Mouse (Mus musculus) lung, postnatal 14 days (tissue): ENCODE measurements around the gene Piwil4.
A peak's percentile ranks its signal among the peaks of the same experiment; 100 is the strongest.

ENCODE experiments used
- DNase-seq: peaks from one replicate; pipeline ENCODE4 v3.0.0; 2021

Gene Piwil4

DNA sequence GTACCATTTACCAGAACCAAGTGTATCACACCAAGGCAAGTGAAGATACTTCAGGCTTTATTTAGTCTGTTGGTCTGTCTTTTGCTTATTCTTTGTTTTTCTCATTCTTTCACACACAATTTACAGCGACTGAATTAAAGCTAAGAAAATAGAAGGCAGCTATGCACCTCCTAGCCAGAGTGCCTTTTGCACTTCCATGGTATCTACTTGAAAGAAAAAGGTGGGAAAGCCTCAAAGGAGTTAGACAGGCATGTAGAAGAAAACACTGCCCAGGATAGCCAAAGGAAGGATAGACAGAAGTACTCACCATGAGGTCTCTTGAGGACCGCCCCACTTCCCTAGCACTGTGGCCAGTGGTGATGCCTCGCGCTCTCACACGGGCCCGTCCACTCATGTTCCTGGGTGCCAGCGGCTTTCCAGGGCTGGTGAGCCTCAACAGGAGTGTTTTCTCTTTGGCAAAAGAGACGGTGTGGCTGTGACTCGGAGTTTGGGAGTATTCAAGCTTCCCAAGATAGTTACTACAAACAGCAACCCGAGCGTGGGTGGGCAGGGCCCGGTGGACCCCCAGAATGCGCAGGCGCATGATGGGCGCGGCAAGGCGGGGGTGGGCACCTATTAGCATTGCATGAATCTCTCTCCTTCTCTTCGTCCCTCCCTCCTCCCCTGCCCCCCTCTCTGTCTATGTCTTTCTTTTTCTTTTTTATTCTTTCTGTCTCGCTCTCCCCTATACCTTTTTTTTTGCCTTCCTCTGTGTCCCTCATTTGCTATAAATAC is at the start of gene Piwil4:
Gene Piwil4, minus strand, starts transcription at position 583 of the 774 bp plus-strand sequence.
- DNase-seq = no peak

DNA sequence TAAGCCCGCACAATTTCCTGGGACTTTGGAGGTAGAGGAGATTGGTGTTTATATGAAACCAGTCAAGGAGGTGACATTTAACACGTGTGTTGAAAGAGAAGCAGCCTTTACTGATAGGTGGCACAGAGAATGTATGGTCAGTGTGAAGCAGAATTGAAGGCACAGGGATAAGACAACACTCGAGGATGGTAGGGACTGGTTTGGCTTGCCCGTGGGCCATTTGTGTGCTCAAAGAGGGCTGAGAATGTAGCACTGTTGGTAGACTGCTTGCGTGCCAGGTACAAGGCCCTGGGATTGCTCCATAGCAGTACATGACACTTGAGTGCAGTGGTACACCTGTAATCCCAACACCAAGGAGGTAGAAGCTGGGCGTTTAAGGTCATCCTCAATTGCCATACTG is 46.8 kb upstream of the Piwil4 start:
- no peak for DNase-seq

DNA sequence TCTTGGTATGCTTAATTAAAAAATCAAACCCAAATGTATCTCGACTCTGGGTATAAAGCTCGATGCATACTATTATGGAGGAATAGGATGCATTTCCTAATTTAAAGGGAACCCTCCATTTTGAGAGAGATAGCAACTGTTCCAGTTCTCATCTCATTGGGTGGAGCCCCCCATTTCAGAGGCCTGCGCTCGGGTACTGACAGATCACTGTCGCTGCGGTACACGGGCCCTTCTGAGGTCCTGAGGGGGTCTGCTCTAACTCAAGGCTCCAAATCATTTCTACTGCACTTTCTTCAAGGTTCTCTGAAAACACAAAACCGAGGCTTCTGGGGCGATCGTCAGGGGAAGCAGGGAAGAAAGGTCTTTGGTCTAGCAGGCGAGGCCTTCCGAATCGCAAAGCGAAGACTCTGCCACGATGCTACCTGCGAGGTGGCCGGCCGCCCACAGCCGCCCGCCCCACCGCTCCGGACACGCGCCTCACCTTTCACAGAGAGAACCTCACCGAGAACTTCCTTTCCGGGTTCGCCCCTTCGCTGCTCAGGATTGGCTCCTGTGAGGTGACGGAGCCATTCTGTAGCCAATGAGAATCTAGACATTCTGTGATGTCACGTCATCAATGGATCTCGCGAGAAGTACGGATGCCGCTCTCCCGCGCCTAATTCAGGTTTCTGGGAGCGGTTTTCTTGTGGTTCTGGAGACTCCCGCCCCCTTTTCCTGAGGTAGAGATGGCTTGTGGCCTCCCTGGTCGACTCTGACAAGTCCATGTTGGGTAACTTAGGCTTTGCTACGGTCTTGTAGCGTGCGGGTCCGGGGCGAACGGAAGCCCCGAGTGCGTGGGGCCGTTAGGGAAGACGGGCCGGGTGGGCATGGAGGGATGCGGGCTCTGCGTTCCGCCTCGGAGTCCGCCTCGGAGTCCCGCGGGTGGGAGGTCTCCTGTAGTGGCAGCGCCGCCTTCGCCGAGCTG is 43.8 kb upstream of the Piwil4 start, which contains the start of the genes Mre11a and Ankrd49:
Gene Mre11a, plus strand, starts transcription at position 616 of the 964 bp plus-strand sequence.
Gene Ankrd49, minus strand, starts transcription at position 818 of the 964 bp plus-strand sequence.
- peak; percentile 95 for DNase-seq

DNA sequence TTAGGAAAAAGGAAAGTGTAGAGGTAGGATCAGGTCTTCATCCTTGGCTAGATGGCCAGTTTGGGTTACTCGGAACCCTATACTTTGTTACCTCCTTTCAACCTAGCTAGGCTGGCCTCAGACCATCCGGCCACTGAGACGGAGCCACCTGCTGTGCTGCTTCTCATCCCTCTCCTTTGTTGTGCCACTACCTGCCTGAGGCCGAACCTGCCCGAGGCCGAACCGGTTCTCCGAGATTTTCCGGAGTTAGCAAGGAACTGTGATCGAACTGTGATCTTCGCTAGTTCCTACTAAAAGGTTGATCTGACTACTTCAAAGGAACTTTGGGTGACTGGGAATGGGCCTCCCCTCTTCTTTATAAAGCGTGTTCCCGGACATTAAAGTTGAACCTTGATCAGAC is 37.8 kb upstream of the Piwil4 start:
- DNase-seq = no peak

DNA sequence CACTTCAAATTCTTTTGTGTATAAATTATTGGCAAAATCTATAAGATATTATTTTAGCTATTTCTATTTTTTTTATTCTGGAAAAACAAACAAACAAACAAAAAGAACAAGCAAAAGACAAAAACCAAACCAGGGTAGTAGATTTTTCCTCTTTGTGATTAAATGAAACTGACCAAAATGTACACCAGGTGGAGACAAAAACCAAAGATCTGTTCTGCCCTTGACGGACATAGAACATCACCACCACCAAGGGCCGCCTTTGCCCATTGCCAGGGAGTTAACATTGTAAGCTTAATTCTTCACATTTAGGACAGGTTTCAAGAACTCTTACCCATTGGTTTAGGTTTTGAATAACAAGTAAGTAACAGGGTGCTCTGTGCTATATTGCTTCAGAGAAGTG is 33.3 kb upstream of the Piwil4 start:
- DNase-seq = no peak

DNA sequence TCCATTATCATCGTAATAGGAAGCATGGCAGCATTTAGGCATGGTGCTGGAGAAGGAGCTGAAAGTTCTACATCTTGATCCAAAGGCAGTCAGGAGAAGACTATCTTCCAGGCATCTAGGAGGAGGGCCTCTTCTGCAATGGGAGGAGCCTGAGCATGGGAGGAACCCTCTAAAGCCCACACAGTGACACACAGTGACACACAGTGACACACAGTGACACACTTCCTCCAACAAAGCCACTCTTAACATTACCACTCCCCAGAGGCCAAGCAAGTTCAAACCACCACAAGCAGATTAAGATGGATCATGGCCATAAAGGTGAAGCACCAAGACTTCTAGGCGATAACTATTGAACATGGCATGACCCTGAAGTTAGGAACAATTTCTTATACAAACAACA is 31.5 kb upstream of the Piwil4 start:
- DNase-seq = no peak

DNA sequence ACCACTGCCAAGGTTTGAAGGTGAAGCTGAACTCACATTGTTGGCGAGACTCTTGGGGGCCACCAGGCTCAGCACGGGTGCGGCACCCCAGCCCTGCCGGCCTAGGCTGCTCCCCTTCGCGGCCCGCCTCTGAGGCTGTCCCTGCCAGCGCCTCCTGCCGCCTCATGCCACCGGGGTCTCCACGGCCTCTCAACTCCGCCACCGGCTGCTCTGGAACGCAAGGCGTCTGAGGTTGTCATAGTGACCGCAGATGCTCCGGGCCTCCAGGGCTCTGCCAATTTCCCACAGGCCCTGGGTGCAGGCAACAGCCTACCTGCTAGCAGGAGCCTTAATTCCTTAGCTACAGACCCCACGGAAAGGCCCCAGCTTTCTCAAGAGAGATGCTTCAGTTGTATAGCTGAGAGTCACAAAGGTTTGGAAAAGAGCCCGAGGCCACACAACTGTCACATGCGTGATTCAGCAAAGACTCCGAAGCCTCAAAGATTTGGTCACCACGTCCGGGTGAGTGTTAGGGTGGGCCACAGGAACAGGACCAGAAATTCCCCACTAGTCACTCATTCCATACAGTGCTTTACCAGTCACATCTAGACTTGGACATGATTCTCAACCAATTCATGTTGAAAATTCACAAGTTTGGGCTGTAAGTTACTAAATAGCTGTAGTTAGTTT is 30.4 kb upstream of the Piwil4 start, which contains the start of gene 1700012B09Rik:
Gene 1700012B09Rik, minus strand, starts transcription at position 228 of the 669 bp plus-strand sequence.
- DNase-seq = no peak

DNA sequence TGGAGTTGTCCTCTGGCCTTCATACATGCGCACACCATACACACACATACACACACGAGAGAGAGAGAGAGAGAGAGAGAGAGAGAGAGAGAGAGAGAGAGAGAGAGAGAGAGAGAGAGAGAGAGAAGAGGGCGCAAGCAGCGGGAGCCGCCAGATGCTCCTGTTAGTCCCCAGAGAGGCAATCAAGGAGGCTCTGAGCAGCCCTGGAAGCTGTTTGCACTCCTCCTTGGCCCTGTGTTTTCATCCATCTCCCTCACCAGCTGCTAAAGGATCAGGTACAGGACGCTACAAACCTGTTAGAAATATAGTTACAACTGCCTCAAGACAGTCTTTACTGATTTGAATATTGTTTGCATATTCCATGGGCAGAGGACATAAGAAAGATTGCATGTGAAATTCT is 29.3 kb upstream of the Piwil4 start:
- no peak for DNase-seq

DNA sequence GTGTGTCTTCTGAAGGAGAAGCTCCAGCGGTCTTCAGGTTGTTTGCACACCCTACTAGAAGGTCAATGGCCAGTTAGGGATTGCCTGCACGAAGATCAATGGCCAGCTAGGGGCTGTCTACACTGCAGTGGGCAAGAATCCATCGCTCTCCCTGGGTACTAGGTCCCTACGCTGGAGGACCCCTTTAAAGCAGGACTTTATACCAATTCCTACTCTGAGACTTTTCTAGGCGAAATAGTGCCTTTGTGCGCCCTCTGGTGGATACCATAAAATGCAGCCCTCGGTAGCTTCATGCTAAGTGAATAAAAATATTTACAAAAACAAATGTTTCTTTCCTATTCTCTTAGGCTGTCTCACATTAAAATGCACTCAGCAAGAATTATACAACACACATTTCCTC is 24.2 kb upstream of the Piwil4 start:
- DNase-seq = peak; percentile 68

DNA sequence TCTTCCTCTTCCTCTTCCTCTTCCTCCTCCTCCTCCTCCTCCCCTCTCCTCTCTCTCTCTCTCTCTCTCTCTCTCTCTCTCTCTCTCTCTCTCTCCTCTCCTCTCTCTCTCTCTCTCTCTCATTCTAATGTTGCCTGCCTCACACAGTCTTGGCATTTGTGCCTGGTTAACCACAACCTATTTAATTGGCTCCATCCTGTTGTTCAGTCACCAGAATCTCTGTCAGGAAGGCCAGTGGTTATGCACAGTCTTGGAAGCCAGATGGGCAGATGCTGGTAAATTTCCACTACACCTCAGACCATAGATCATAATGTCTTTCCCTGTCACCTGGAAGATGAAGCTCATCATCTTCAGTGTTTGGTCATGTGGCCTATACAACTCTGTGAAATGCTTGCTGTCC is 18.7 kb upstream of the Piwil4 start:
- no peak for DNase-seq

DNA sequence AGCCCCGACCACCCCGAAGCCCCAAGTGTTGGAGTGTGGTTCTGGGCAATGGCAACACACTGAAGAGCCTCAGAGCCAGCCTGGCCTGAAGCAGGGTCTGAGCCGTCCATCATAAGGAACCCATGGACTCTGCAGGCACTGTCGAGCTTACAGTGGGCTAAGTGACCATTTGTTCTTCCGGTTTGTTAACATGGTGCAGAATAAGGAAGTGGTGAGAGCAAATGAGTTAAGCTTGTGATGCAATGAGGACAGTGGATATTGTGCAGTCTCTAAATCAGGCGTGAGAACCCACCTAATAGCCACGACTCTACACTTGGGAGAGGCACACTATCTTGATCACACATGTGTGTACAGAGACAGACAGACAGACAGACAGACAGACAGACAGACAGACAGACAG is 18.1 kb upstream of the Piwil4 start:
- no peak for DNase-seq

DNA sequence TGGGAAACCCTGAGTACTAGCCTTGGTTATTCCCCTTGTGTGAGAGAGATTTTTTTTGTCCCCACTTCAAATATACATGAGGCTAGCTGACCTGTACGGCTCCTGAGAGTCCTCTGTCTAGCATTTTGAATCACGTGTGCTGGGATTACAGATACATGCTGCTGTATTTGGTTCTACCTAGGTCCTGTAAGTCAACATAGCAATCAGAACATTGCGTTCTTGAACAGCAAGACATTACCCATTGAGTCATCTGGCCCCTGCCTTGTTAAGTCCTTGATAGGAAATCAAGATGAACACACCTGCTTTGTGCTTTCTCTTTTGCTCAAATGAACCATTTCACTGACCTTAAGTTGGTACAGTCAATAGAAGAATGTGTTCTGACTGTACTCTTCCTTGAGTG is 13.9 kb upstream of the Piwil4 start:
- no peak for DNase-seq

DNA sequence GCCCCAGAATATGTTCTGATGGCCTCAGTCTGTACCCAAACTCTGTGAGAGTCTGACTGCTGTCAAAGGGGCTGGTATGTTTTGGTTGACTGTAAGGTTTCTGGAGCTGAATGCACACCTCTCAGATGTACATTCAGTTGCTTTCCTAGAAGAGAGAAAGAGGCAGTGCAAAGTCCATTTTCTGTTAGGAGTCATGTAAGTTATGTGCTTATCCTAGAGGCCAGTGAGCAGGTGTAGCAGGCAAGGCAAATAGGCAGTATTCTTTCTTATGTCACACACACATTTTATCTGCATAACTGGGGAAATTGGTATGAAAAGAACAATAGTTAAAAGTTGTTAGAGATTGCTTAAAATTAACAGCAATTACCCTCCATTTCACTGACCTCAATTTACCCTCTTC is 13.4 kb upstream of the Piwil4 start:
- DNase-seq = no peak

DNA sequence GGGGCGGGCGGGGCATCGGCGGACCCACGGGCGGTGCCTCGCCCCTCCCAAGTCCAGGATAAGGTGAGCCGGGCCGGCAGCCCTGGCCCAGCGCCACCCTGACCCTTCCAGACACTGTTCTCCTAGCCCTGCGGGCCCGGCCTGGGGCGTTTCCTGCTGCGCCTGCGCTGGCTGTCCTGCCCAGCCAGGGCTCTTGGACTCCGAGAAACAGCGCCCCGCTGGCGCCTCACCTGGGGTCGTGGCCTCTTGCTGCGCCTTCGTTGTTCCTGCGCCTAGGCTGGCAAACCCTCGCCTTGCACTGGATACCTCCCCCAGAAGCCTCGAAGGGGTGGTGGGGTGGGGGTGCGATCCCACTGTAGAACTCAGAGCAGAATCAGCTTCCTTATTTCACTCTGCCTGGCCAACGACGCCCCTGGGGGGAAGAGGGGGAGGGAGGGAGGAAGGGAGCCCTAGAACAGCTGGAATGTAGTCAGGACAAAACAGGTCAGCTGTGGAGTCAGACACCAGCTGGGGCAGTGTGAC is 11.5 kb upstream of the Piwil4 start, which contains the start of gene Fut4:
Gene Fut4, minus strand, starts transcription at position 393 of the 522 bp plus-strand sequence.
- peak; percentile 74 for DNase-seq

DNA sequence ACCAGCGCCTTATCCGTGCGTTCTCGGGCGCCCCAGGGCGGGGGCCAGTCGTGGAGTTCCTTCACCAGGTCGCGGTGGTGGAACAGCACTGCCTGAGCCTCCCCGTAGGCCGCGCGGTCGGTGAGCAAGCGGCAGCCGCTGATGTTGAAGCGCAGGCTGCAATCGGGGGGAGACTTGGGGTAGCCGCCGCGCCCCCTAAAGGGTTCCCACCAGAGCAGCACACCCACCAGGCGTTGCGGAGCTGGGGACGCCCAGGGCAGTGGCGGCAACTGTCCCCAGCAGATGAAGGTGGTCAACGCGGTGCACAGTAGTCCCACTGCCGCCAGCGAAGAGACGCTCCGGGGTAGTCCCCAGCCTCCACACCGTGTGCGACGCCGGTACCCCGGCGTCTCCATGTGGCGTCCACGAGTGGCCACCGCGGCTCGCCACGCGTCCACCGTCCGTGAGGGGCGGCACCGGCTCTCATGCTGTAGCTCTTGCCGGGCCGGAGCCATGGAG is 11.0 kb upstream of the Piwil4 start:
- DNase-seq = peak; percentile 10

DNA sequence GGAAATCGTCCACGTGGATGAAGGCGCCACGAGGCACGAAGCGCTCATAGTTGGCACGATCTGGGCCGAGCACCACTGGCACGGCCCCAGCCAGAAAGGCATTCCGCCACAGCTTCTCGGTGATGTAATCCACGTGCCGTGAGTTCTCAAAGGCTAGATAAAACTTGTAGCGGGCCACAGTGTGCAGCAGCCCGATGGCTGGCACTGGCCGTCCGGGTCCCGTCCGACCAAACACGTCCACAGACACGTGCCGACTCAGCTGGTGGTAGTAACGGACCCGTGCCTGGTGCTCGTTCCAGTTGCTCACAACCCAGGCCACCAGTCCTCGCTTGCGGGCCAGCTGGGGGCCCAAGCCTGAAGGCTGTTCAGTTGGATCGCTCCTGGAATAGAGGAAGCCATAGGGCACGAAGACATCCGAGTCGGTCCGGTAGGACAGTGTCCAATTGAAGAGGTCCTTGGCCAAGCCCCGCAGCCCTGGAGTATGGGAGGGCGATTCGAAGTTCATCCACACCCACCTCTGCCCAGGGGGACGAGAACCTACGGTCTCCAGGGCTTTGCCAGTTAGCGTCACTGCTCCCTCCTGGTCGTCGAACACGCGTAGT is 10.5 kb upstream of the Piwil4 start:
- peak; percentile 22 for DNase-seq

DNA sequence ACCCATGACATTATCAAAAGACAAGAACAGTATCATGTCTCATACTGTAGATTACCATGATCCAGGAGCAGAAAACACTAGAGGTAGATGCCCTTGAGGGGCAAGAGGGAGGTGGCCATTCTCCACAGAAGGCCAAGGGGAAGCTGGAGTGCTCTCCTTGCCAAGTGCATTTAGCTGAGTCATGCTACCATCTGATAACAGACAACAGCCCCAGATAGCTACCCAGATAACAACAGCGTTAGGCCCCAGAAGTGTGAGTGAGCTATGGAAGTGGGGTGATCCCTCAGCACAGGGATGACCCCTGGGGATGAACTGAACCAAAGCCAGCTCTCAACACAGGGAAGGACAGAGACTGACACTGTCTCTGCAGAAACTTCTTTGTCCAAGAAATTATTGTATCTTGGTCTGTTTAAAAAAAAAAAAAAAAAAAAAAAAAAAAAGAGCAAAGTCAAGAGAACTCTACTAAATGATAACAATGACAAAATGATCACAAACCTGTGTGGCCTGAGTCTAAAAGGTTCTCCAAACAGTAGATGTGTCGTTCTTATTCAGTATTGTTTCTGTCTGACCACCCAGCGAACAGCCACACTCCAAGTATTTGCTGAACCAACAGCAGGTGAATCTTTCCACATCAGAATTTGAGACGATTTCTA is 909 bp downstream of the Piwil4 start:
- DNase-seq = no peak

DNA sequence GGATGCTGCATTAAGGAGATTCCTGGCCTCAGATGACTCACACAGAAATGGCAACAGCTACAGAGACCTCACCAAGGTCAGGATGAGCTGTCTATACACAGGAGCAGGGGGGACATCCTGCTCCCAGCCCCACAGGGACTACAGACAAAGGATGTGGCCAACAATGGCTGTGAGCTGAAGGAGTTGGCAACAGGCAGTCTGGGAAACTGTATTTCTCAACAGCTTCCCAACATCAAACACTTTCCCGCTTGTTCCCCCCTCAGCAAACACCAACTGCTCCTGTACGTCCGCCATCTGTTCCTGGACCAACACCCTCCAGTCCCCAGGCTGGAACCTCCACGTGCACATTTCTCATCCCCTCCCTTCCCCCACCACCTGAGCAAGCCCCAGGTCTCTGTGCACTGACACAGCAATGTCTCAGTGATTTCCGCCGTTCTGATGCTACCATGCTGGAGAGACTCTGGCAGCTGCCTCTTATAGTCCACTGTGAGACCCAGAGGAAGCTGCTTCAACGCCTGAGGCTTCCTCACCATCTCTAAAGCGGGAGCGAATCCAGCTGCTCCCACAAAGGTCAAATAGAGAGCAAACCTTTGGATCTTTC is 9.5 kb downstream of the Piwil4 start:
- DNase-seq = peak; percentile 15

DNA sequence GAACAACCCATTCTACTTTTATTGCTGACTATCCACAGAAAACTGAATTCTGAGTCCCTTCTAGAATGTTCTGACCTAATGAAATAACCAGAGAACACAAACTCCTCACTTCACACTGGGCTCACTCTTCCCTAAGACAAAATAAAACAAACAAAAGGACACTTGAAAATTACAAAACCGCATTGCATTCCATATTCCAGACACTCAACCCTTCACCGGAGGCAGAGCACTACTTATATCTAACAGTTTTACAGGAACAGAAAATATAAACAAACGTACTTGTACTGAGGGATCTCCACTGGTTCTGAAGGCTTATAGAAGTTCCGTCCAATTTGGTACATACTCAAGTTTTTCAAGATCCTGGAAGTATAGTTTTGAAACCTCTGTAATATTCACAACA is 12.2 kb downstream of the Piwil4 start:
- DNase-seq = no peak

DNA sequence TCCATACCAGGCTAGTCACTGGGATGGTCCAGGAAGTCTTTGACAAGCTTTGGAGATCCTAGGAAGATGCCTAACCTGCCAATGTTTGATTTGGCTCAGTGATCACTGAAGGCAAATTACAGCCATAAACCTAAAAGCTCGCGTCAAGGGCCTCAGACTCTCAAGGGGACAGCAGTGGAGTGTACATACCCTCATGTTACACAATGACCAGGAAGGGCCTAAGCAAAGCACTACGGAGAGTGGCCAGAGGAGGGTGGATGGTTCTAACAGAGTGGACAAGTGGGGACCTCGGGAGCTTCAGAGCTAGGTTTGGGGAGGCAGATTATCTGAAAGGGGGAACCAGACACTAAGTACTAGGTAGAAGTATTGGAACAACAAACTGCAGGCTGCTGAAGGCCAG is 13.9 kb downstream of the Piwil4 start:
- no peak for DNase-seq

DNA sequence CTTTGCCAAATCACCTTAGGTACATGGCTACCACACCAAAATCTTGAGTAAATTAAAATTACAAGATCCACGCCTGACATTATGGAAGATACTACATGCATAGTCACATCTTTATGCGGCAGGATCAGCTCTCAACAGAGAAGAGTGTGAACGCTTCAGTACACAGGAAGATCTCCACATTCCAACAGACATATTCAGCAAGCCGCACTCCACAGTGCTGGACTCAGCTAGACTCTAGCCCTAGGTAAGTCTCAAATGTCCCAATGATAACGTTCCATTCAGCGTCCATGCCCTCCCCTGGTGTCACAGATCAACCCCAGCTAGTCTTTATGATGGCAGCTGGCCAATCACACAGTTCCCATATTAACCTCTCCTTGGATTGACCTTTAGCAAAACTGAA is 14.5 kb downstream of the Piwil4 start:
- DNase-seq = no peak
